Mouse (Mus musculus) left cerebral cortex, adult 11 months (tissue): Measurements from ENCODE around the gene Jarid2.

Source experiments
- DNase-seq: peaks from one replicate; pipeline ENCODE4 v3.0.0; 2022; ENCODE audit warnings: low spot score

Gene Jarid2

DNA sequence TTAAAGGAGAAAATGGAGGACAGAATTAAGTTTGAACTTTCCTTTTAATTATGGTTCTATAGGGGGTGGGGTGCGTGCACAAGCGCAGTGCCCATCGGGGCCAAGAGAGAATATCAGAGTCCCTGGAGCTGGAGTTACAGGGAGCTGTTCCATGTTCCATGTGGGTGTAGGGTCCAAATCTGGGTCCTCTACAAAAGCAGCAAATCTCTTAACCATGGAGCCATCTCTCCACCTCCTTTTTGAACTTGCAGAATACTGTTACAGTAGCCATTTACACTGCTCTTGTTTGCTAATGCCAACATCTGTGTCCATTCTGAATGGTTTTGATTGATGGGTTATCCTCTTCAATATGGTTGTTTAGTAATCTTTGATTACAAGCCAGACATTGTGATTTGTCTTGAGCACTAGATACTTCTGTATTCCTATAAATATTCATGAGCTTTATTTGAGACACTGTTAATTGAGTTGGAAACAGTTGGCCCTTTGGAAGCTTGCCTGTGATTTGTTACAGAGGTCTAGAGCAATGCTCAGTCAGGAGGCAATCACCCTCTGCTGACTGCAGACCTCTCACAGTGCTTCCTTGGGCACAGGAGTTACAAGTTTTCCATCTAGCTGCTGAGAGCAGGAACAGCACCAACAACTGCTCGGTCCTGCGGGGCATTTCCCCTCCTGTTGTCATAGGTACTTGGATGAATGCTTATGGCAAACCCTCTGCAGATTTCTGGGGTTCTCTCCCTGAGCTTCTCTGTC is 231.4 kb downstream of the Jarid2 start:
- DNase-seq: no peak
